Mouse (Mus musculus) heart, postnatal 0 days (tissue): Measurements from ENCODE around the gene Rfxank. TPM values are rescaled to one million over a fixed set of nuclear protein-coding genes. Genes with fewer than 3 reads are reported as not detected.
A peak's percentile ranks its signal among the peaks of the same experiment; 100 is the strongest.

Experiments used
- ATAC-seq: fragments of 200-750 bp; cut with Nextera tagmentation; 2 replicates; pipeline ENCODE4 v1.8.0; 2017; ENCODE audit warnings: low read depth, moderate number of reproducible peaks, moderate library complexity; ENCODE audit not compliant: insufficient read depth
- DNase-seq: peaks from one replicate; pipeline ENCODE4 v3.0.0-alpha.2; 2016; ENCODE audit warnings: low spot score
- H3K27ac ChIP-seq: fragments of 300-500 bp; sonication (generic); 2 replicates; pipeline ENCODE4 v1.5.1; 2014; ENCODE audit warnings: low read depth, mild to moderate bottlenecking
- H3K27me3 ChIP-seq: fragments of 300-500 bp; sonication (generic); 2 replicates; pipeline ENCODE4 v1.6.1; 2014; ENCODE audit warnings: low read length, mixed read lengths; ENCODE audit not compliant: control insufficient read depth, insufficient read depth
- H3K36me3 ChIP-seq: fragments of 300-500 bp; sonication (generic); replicated peaks from 2 replicates; pipeline ENCODE4 v1.6.1; 2014; ENCODE audit warnings: low read length, mixed read lengths; ENCODE audit not compliant: control insufficient read depth, insufficient read depth
- H3K4me1 ChIP-seq: fragments of 300-500 bp; sonication (generic); 2 replicates; pipeline ENCODE4 v1.6.1; 2014; ENCODE audit warnings: antibody characterized with exemption; ENCODE audit not compliant: control insufficient read depth, insufficient read depth
- H3K4me2 ChIP-seq: fragments of 300-500 bp; sonication (generic); 2 replicates; pipeline ENCODE4 v1.6.1; 2014; ENCODE audit warnings: low read depth, mild to moderate bottlenecking, low read length, moderate library complexity
- H3K4me3 ChIP-seq: fragments of 300-500 bp; sonication (generic); 2 replicates; pipeline ENCODE4 v1.5.1; 2014; ENCODE audit warnings: low read depth, low read length
- H3K9ac ChIP-seq: fragments of 300-500 bp; sonication (generic); replicated peaks from 2 replicates; pipeline ENCODE4 v1.6.1; 2014; ENCODE audit warnings: low read depth, low read length, mixed read lengths
- H3K9me3 ChIP-seq: fragments of 300-500 bp; sonication (generic); replicated peaks from 2 replicates; pipeline ENCODE4 v1.6.1; 2016; ENCODE audit warnings: low read length; ENCODE audit not compliant: control insufficient read depth
- CTCF ChIP-seq: IDR thresholded peaks from 2 replicates; pipeline ENCODE4 v1.5.1; 2016; ENCODE audit warnings: antibody characterized with exemption, control low read depth, low read depth
- EP300 ChIP-seq: IDR thresholded peaks from 2 replicates; pipeline ENCODE4 v1.6.1; 2016; ENCODE audit warnings: antibody characterized with exemption, low read depth
- WGBS: fragments of 180-500 bp; shearing (Covaris S2); extraction: QIAGEN DNeasy Blood & Tissue Kit; methylation state at CpG from one replicate; pipeline ENCODE4 v1.1.7; 2014; 5-methylcytosine and 5-hydroxymethylcytosine counted together
- polyA plus RNA-seq: library from polyadenylated mRNA; unstranded; fragments of >200 nt; fragmentation: Nextera tagmentation; extraction: Ambion mirVana; gene quantifications from 2 replicates; pipeline ENCODE4 v1.2.1, GENCODE M21; 2015
- total RNA-seq: library from RNA; depleted of rRNA; stranded (reverse); fragments of >200 nt; gene quantifications from 2 replicates; pipeline ENCODE4 v1.2.3, GENCODE M21; 2014; ENCODE audit warnings: low replicate concordance; rRNA removed

Rfxank gene
- total RNA-seq (29.4 and 48.4 TPM in 2 replicates), polyA plus RNA-seq (22.5 and 23.9 TPM in 2 replicates)

GRCm38 (mm10) chr8:70139026-70139857 lies at the start of gene Rfxank, which contains the start of the genes Borcs8 and Mef2b:
Gene Rfxank, minus strand, starts transcription at chr8:70139154.
Gene Borcs8, plus strand, starts transcription at chr8:70139499.
Gene Mef2b, plus strand, starts transcription at chr8:70139711.
- H3K27ac ChIP-seq, result peak within 1 kb of the TSS; percentile 76
- no peaks in the 10 kb centered on the region for H3K9me3 ChIP-seq
- peak within 1 kb of the TSS; percentile 72 for H3K4me2 ChIP-seq
- peaks cover 33% of the 10 kb centered on the region for H3K36me3 ChIP-seq
- no peaks in the 10 kb centered on the region for H3K27me3 ChIP-seq
- ATAC-seq (peak; percentile 97), DNase-seq (peak; percentile 99)
- peak within 1 kb of the TSS; percentile 80 for H3K4me3 ChIP-seq
- H3K9ac ChIP-seq, result peak within 1 kb of the TSS; percentile 78
- WGBS, result under 1% methylated on average over 46 of the region's 46 CpGs
- H3K4me1 ChIP-seq, result peaks cover 16% of the 10 kb centered on the region
- TF ChIP-seq EP300 (no peak), CTCF (no peak)

GRCm38 (mm10) chr8:70188707-70189106 lies 49.8 kb upstream of the Rfxank start:
- Histone ChIP-seq H3K4me1 (no peaks in the 10 kb centered on the region), H3K9ac (no peak overlapping the region), H3K4me2 (no peak overlapping the region), H3K36me3 (peaks cover 57% of the 10 kb centered on the region), H3K9me3 (no peaks in the 10 kb centered on the region), H3K4me3 (no peak overlapping the region), H3K27me3 (no peaks in the 10 kb centered on the region), H3K27ac (no peak overlapping the region)
- DNase-seq, result no peak
- ATAC-seq, result no peak
- TF ChIP-seq CTCF (no peak), EP300 (no peak)
- WGBS, result 59% methylated on average over 7 of the region's 7 CpGs

GRCm38 (mm10) chr8:70183194-70183593 lies 44.2 kb upstream of the Rfxank start:
- H3K36me3 ChIP-seq, result peaks cover 40% of the 10 kb centered on the region
- TF ChIP-seq EP300 (no peak), CTCF (no peak)

GRCm38 (mm10) chr8:70181903-70182252 lies 42.9 kb upstream of the Rfxank start:
- Histone ChIP-seq H3K9me3 (no peaks in the 10 kb centered on the region), H3K36me3 (peaks cover 36% of the 10 kb centered on the region), H3K27me3 (no peaks in the 10 kb centered on the region), H3K9ac (no peak overlapping the region), H3K4me2 (no peak overlapping the region), H3K4me1 (no peaks in the 10 kb centered on the region), H3K27ac (no peak overlapping the region), H3K4me3 (no peak overlapping the region)
- DNase-seq (no peak), ATAC-seq (peak; percentile 2; the same call in 1 of the 2 replicates)
- TF ChIP-seq EP300 (no peak), CTCF (no peak)
- WGBS, result 38% methylated on average over 2 of the region's 2 CpGs

More at GRCm38 (mm10) chr8:70183194-70183593, 44.2 kb upstream of the Rfxank start:
- Histone ChIP-seq H3K9ac (no peak overlapping the region), H3K4me1 (no peaks in the 10 kb centered on the region), H3K27ac (no peak overlapping the region), H3K4me3 (no peak overlapping the region), H3K9me3 (no peaks in the 10 kb centered on the region), H3K27me3 (no peaks in the 10 kb centered on the region), H3K4me2 (no peak overlapping the region)
- WGBS, result 78% methylated on average over 4 of the region's 4 CpGs
- no peak for DNase-seq
- no peak for ATAC-seq

- Histone ChIP-seq H3K27ac (no peak overlapping the region), H3K4me1 (no peaks in the 10 kb centered on the region), H3K36me3 (peaks cover 36% of the 10 kb centered on the region), H3K9me3 (no peaks in the 10 kb centered on the region), H3K4me2 (no peak overlapping the region), H3K9ac (no peak overlapping the region), H3K27me3 (no peaks in the 10 kb centered on the region), H3K4me3 (no peak overlapping the region)
- 75% methylated on average over 16 of the region's 16 CpGs for WGBS
- DNase-seq (no peak), ATAC-seq (no peak)
- TF ChIP-seq CTCF (no peak), EP300 (no peak)
These were observed 42.4 kb upstream of the Rfxank start for GRCm38 (mm10) chr8:70181212-70181902.
